Mouse (Mus musculus) forebrain, embryonic 12.5 days (tissue): ENCODE measurements around the gene Dnaic2. TPM values are rescaled to one million over a fixed set of nuclear protein-coding genes. Genes with fewer than 3 reads are reported as not detected.

Experiments used
- ATAC-seq: fragments of 200-750 bp; cut with Nextera tagmentation; 2 replicates; pipeline ENCODE4 v1.8.0; 2017; ENCODE audit warnings: moderate TSS enrichment; ENCODE audit not compliant: low FRiP score
- H3K27ac ChIP-seq: fragments of 300-500 bp; sonication (generic); 2 replicates; pipeline ENCODE4 v1.5.1; 2016; ENCODE audit warnings: mild to moderate bottlenecking
- H3K27me3 ChIP-seq: fragments of 300-500 bp; sonication (generic); 2 replicates; pipeline ENCODE4 v1.6.1; 2016; ENCODE audit warnings: mild to moderate bottlenecking
- H3K36me3 ChIP-seq: fragments of 300-500 bp; sonication (generic); replicated peaks from 2 replicates; pipeline ENCODE4 v1.6.1; 2016; ENCODE audit warnings: mild to moderate bottlenecking
- H3K4me1 ChIP-seq: fragments of 300-500 bp; sonication (generic); 2 replicates; pipeline ENCODE4 v1.6.1; 2016
- H3K4me2 ChIP-seq: fragments of 300-500 bp; sonication (generic); 2 replicates; pipeline ENCODE4 v1.6.1; 2016; ENCODE audit warnings: mild to moderate bottlenecking, moderate library complexity
- H3K4me3 ChIP-seq: fragments of 300-500 bp; sonication (generic); replicated peaks from 2 replicates; pipeline ENCODE4 v1.5.1; 2016; ENCODE audit warnings: mild to moderate bottlenecking
- H3K9ac ChIP-seq: fragments of 300-500 bp; sonication (generic); 2 replicates; pipeline ENCODE4 v1.6.1; 2016; ENCODE audit warnings: mild to moderate bottlenecking
- H3K9me3 ChIP-seq: fragments of 300-500 bp; sonication (generic); 2 replicates; pipeline ENCODE4 v1.6.1; 2016
- WGBS: fragments of 180-500 bp; shearing (Covaris S2); methylation state at CpG from one replicate; pipeline ENCODE4 v1.1.7; 2016; 5-methylcytosine and 5-hydroxymethylcytosine counted together
- polyA plus RNA-seq: library from polyadenylated mRNA; unstranded; fragments of >200 nt; fragmentation: Nextera tagmentation; extraction: Ambion mirVana; gene quantifications from 2 replicates; pipeline ENCODE4 v1.2.1, GENCODE M21; 2016

The Dnaic2 gene
- polyA plus RNA-seq, 1 experiment from 2014 or later: 2.0 TPM

DNA sequence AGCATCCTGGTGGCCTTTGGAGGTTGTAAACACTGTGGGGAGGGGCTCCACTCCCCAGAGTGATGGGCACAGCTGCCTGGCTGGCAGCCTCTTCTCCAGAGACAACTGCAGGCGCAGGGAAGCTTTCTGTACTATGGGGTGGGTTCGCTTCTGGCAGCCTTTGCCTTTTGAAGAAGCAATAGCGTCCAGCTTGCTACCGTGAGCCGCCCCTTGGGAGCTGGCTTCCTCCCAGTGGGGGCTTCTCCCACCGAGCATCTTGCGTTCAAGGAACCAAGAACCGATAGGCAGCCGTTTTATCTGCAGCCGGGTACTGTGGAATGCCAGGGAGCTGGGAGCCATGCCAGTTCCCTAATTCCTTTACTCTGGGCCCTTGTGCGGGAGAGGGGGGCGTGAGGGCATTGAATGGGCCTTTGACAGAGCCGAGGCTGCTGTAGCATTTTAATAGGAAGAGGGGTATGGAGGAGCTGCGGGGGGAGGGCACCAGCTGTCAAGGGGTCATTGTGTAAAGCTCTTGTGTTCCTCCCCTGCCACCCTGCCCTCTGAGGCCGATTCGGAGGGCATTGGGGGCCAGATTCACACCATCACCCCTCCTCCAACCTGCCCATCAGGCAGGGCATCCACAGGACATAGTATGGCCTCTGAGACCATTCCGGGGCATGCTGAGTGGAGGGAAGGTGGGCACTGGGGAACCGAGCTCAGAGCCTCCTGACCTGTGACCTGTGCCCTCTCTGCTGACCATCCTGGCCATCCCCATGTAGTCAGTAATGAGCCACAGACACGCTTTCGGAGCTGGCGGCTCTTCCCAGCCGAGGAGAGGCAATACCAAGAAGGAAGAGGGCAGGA lies 22.9 kb upstream of the Dnaic2 start:
- peak overlapping the region; percentile 33 for H3K4me2 ChIP-seq
- 40% methylated on average over 22 of the region's 22 CpGs for WGBS
- H3K4me3 ChIP-seq: no peak overlapping the region
- peaks cover 17% of the 10 kb centered on the region for H3K4me1 ChIP-seq
- ATAC-seq: peak; percentile 91
- no peaks in the 10 kb centered on the region for H3K27me3 ChIP-seq
- no peaks in the 10 kb centered on the region for H3K9me3 ChIP-seq
- peak overlapping the region; percentile 89 for H3K27ac ChIP-seq
- peak overlapping the region; percentile 21; the same call in 1 of the 2 replicates for H3K9ac ChIP-seq
- H3K36me3 ChIP-seq: peaks cover 3% of the 10 kb centered on the region; the same call in 1 of the 2 replicates

- 86% methylated on average over 5 of the region's 5 CpGs for WGBS
- no peak for ATAC-seq
Observed at GRCm38 (mm10) chr11:114706358-114706757, 20.9 kb upstream of the Dnaic2 start.

GRCm38 (mm10) chr11:114711393-114711792 lies 15.8 kb upstream of the Dnaic2 start:
- H3K27me3 ChIP-seq: no peaks in the 10 kb centered on the region
- H3K36me3 ChIP-seq: peaks cover 9% of the 10 kb centered on the region; the same call in 1 of the 2 replicates
- no peaks in the 10 kb centered on the region for H3K9me3 ChIP-seq
- H3K4me1 ChIP-seq: 0 out of 2 replicates have a peak, but pooled peaks cover 6% of the 10 kb centered on the region
- no peak overlapping the region for H3K27ac ChIP-seq
- no peak for ATAC-seq
- 88% methylated on average over 3 of the region's 3 CpGs for WGBS
- no peak overlapping the region for H3K4me3 ChIP-seq
- no peak overlapping the region for H3K9ac ChIP-seq
- no peak overlapping the region for H3K4me2 ChIP-seq

More at GRCm38 (mm10) chr11:114706358-114706757, 20.9 kb upstream of the Dnaic2 start:
- Histone ChIP-seq H3K4me2 (no peak overlapping the region), H3K9ac (no peak overlapping the region), H3K27ac (no peak overlapping the region), H3K36me3 (no peaks in the 10 kb centered on the region; the same call in 1 of the 2 replicates), H3K4me1 (peaks cover 17% of the 10 kb centered on the region), H3K27me3 (no peaks in the 10 kb centered on the region), H3K4me3 (no peak overlapping the region), H3K9me3 (no peaks in the 10 kb centered on the region)

GRCm38 (mm10) chr11:114711861-114712260 lies 15.3 kb upstream of the Dnaic2 start:
- ATAC-seq: no peak
- no peak overlapping the region for H3K27ac ChIP-seq
- no peak overlapping the region for H3K4me3 ChIP-seq
- H3K9ac ChIP-seq: no peak overlapping the region
- peaks cover 9% of the 10 kb centered on the region; the same call in 1 of the 2 replicates for H3K36me3 ChIP-seq
- 95% methylated on average over 12 of the region's 12 CpGs for WGBS
- no peak overlapping the region for H3K4me2 ChIP-seq
- H3K4me1 ChIP-seq: 0 out of 2 replicates have a peak, but pooled peaks cover 6% of the 10 kb centered on the region
- H3K27me3 ChIP-seq: no peaks in the 10 kb centered on the region
- H3K9me3 ChIP-seq: no peaks in the 10 kb centered on the region

- Histone ChIP-seq H3K9me3 (no peaks in the 10 kb centered on the region), H3K4me3 (no peak overlapping the region), H3K36me3 (peaks cover 9% of the 10 kb centered on the region; the same call in 1 of the 2 replicates), H3K27ac (no peak overlapping the region), H3K4me1 (0 out of 2 replicates have a peak, but pooled peaks cover 6% of the 10 kb centered on the region), H3K27me3 (no peaks in the 10 kb centered on the region), H3K4me2 (no peak overlapping the region), H3K9ac (no peak overlapping the region)
- WGBS: 95% methylated on average over 6 of the region's 6 CpGs
- ATAC-seq: no peak
Observed at GRCm38 (mm10) chr11:114714526-114714925, 12.7 kb upstream of the Dnaic2 start.

DNA sequence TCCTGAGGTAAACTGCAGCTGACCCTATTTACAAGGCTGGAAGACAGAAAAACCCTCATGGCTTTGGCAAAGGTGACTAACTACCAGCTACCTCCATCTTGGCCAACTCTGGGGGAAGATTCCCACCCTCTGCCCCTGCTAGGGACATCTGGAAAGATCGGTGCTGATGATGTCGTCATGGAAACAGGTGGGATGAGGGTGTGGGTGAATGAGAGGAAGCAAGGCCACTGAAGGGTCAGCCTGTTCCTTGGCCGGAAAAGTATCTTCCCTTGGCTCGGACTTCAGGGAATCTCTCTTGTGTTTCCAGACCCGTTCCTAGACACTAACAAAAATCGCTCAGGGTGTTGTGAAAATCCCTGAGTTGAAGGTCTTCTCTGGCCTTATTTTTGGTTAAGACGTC lies 11.7 kb upstream of the Dnaic2 start:
- 81% methylated on average over 7 of the region's 7 CpGs for WGBS
- 0 out of 2 replicates have a peak, but pooled peaks cover 6% of the 10 kb centered on the region for H3K4me1 ChIP-seq

DNA sequence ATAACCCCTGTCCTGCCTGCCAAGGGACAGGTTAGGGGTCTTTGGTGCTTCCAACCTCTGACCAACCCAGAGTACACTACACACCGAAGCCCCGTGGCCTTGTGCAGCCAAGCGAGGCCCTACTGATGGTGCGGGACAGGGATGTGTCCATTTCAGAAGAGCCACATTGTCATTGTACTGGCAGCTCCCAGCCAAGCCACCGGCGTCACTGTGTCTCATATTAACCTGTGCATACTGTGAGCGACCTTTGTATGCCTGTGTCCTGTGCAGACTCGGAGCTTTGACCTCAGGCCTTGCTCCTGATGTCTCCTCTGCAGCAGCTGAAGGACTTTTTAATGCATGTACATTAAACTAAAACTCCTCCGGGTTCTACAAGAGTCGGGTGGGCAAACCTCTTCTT lies 6.7 kb upstream of the Dnaic2 start:
- Histone ChIP-seq H3K27me3 (no peaks in the 10 kb centered on the region), H3K4me1 (no peaks in the 10 kb centered on the region), H3K27ac (no peak overlapping the region), H3K36me3 (no peaks in the 10 kb centered on the region), H3K4me3 (no peak overlapping the region), H3K9ac (no peak overlapping the region), H3K9me3 (no peaks in the 10 kb centered on the region), H3K4me2 (no peak overlapping the region)
- WGBS: 91% methylated on average over 10 of the region's 10 CpGs
- no peak for ATAC-seq

More for the DNA sequence above, 11.7 kb upstream of the Dnaic2 start:
- Histone ChIP-seq H3K27ac (no peak overlapping the region), H3K4me2 (no peak overlapping the region), H3K27me3 (no peaks in the 10 kb centered on the region), H3K9ac (no peak overlapping the region), H3K9me3 (no peaks in the 10 kb centered on the region), H3K36me3 (peaks cover 9% of the 10 kb centered on the region; the same call in 1 of the 2 replicates), H3K4me3 (no peak overlapping the region)
- no peak for ATAC-seq

- whole genome bisulfite sequencing: 87% methylated on average over 8 of the region's 8 CpGs
- peaks cover 6% of the 10 kb centered on the region for H3K4me1 ChIP-seq
- no peaks in the 10 kb centered on the region for H3K9me3 ChIP-seq
- ATAC-seq: no peak
- H3K4me2 ChIP-seq: no peak overlapping the region
- no peak overlapping the region for H3K4me3 ChIP-seq
- no peaks in the 10 kb centered on the region for H3K27me3 ChIP-seq
- H3K27ac ChIP-seq: no peak overlapping the region
- H3K9ac ChIP-seq: no peak overlapping the region
- H3K36me3 ChIP-seq: no peaks in the 10 kb centered on the region
Observed at GRCm38 (mm10) chr11:114722438-114722837, 4.8 kb upstream of the Dnaic2 start.

- 70% methylated on average over 13 of the region's 13 CpGs for WGBS
- H3K4me2 ChIP-seq: no peak overlapping the region
- H3K27ac ChIP-seq: no peak overlapping the region
- H3K4me1 ChIP-seq: peaks cover 12% of the 10 kb centered on the region
- no peaks in the 10 kb centered on the region for H3K9me3 ChIP-seq
- no peak for ATAC-seq
- no peaks in the 10 kb centered on the region for H3K36me3 ChIP-seq
- H3K4me3 ChIP-seq: no peak overlapping the region
- no peak overlapping the region for H3K9ac ChIP-seq
- H3K27me3 ChIP-seq: 0 out of 2 replicates have a peak, but pooled peaks cover 6% of the 10 kb centered on the region
Observed at GRCm38 (mm10) chr11:114723030-114723429, 4.2 kb upstream of the Dnaic2 start.

- Histone ChIP-seq H3K27me3 (0 out of 2 replicates have a peak, but pooled peaks cover 8% of the 10 kb centered on the region), H3K4me3 (no peak overlapping the region), H3K9ac (no peak overlapping the region), H3K36me3 (no peaks in the 10 kb centered on the region), H3K9me3 (no peaks in the 10 kb centered on the region), H3K27ac (no peak overlapping the region), H3K4me1 (peaks cover 27% of the 10 kb centered on the region), H3K4me2 (no peak overlapping the region)
- ATAC-seq: no peak
- 68% methylated on average over 11 of the region's 11 CpGs for WGBS
Observed at GRCm38 (mm10) chr11:114724787-114725590, 2.2 kb upstream of the Dnaic2 start.

DNA sequence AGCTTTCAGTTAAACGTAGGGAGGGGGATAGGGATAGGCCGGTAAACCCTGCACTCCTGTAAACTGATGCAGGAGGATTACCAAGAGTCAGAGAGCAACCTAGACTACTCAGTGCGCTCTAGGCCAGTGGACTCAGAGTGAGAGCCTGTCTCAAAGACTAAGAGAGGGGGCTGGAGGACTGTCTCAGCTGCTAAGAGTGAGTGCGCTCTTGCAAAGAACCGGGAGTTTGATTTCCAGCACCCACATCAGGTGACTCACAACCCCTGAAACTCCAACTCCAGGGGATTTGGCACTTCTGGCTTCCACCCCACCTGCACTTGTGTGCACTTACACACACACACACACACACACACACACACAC lies 598 bp downstream of the Dnaic2 start:
- WGBS: 30% methylated on average over 5 of the region's 5 CpGs
- ATAC-seq: no peak
- H3K27me3 ChIP-seq: 0 out of 2 replicates have a peak, but pooled peaks cover 8% of the 10 kb centered on the region
- no peak overlapping the region for H3K27ac ChIP-seq
- H3K4me1 ChIP-seq: peaks cover 27% of the 10 kb centered on the region
- H3K9me3 ChIP-seq: no peaks in the 10 kb centered on the region
- no peaks in the 10 kb centered on the region for H3K36me3 ChIP-seq
- no peak overlapping the region for H3K4me3 ChIP-seq
- H3K4me2 ChIP-seq: peak overlapping the region; percentile 56
- 0 out of 2 replicates have a peak overlapping the region, but pooled peaks have one; percentile 12 for H3K9ac ChIP-seq

GRCm38 (mm10) chr11:114728333-114728732 lies 1.1 kb downstream of the Dnaic2 start:
- Histone ChIP-seq H3K9ac (no peak overlapping the region), H3K4me3 (no peak overlapping the region), H3K4me1 (peaks cover 27% of the 10 kb centered on the region), H3K36me3 (no peaks in the 10 kb centered on the region), H3K27me3 (0 out of 2 replicates have a peak, but pooled peaks cover 8% of the 10 kb centered on the region), H3K27ac (no peak overlapping the region), H3K4me2 (no peak overlapping the region), H3K9me3 (no peaks in the 10 kb centered on the region)
- no peak for ATAC-seq
- WGBS: 44% methylated on average over 5 of the region's 5 CpGs
